Mouse (Mus musculus): ENCODE measurements at regions not wholly inside any gene's neighbourhood (a gene's known extent, or its start where the extent isn't known, plus 50 kb on each side); places are given as distances from the start of the nearest gene placed in this dataset.

DNA sequence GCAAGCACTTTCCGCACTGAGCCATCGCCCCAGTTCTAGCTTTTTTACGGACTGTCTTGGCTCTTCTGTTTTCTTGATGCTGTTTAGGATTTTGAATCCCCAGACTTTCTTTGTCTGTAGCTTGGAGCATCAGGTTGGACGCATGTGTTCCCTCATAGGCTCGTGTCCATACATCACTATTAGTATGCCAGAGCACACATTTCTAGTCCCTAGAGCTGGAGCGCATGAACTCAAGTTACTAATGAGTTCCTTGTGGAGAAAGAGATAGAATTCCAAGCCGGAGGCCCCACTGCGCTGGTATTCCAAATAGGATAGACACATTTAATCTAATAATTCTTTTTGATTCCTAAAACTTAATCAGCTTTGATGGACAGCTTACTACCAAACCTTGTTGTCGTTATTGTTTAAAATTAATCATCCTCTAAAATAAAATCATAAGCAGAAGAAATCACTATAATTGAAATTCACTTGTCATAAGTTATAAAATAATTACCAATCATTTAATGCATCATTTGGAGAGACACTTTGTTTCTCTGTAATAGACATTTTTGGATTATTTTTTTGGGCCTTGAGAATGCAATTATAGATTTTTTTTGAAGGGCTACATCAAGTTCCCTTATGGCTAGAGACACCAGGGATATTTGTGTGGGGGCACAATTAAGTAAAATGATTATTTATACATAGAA is 74.5 kb upstream of the Sash1 start:
- H3K4me3 ChIP-seq: no peak overlapping the region
- H3ac ChIP-seq (ENCODE audit: control insufficient read depth, insufficient read length): no peak overlapping the region
- H3K27me3 ChIP-seq (ENCODE audit: control insufficient read depth, insufficient read depth, insufficient read length): no peaks in the 10 kb centered on the region
- no peak overlapping the region for H3K4me2 ChIP-seq (ENCODE audit: low read depth)
- TF ChIP-seq MYOG (IDR thresholded peaks at IDR 0.05; ENCODE audit: control insufficient read depth in 1 of 3, insufficient read depth in 1 of 3, insufficient read length in 2 of 3, low read depth in 2 of 3) (no peak), CEBPB (IDR thresholded peaks at IDR 0.05; ENCODE audit: insufficient read depth, poor library complexity, severe bottlenecking) (no peak), TCF3 (IDR thresholded peaks at IDR 0.05; ENCODE audit: insufficient read length, low read depth) (no peak), USF1 (IDR thresholded peaks at IDR 0.05; ENCODE audit: low read depth) (no peak)
- no peaks in the 10 kb centered on the region for H3K79me2 ChIP-seq (ENCODE audit: control insufficient read depth, insufficient read depth)
- H3K36me3 ChIP-seq (ENCODE audit: control insufficient read depth, insufficient read depth): no peaks in the 10 kb centered on the region

- no peak overlapping the region for H3K4me3 ChIP-seq
- no peaks in the 10 kb centered on the region for H3K27me3 ChIP-seq (ENCODE audit: control insufficient read depth, insufficient read depth, insufficient read length)
- H3K4me2 ChIP-seq (ENCODE audit: low read depth): no peak overlapping the region
- H3K36me3 ChIP-seq (ENCODE audit: control insufficient read depth, insufficient read depth): no peaks in the 10 kb centered on the region
- no peaks in the 10 kb centered on the region for H3K79me2 ChIP-seq (ENCODE audit: control insufficient read depth, insufficient read depth)
- no peak overlapping the region for H3ac ChIP-seq (ENCODE audit: control insufficient read depth, insufficient read length)
- TF ChIP-seq REST (IDR thresholded peaks at IDR 0.05; ENCODE audit: insufficient read depth, insufficient read length) (no peak), POLR2AphosphoS2 (IDR thresholded peaks at IDR 0.05; ENCODE audit: insufficient read length, low read depth) (no peak), MAX (IDR thresholded peaks at IDR 0.05; ENCODE audit: low read depth) (no peak), E2F4 (IDR thresholded peaks at IDR 0.05; ENCODE audit: insufficient read depth) (no peak), MYOD1 (IDR thresholded peaks at IDR 0.05; ENCODE audit: control insufficient read depth in 1 of 3, insufficient read length in 2 of 3, low read depth in 2 of 3) (no peak), TCF3 (IDR thresholded peaks at IDR 0.05; ENCODE audit: insufficient read length, low read depth) (no peak), MYOG (IDR thresholded peaks at IDR 0.05; ENCODE audit: control insufficient read depth in 1 of 3, insufficient read depth in 1 of 3, insufficient read length in 2 of 3, low read depth in 2 of 3) (no peak), USF1 (IDR thresholded peaks at IDR 0.05; ENCODE audit: low read depth) (no peak), TCF12 (IDR thresholded peaks at IDR 0.05; ENCODE audit: insufficient read depth, poor library complexity, severe bottlenecking) (no peak), CEBPB (IDR thresholded peaks at IDR 0.05; ENCODE audit: insufficient read depth, poor library complexity, severe bottlenecking) (no peak), SRF (IDR thresholded peaks at IDR 0.05; ENCODE audit: control insufficient read depth, insufficient read length, low read depth) (no peak), POLR2A (IDR thresholded peaks at IDR 0.05; ENCODE audit: insufficient read length, low read depth) (no peak)
Observed at GRCm38 (mm10) chr10:8955499-8956211, 69.8 kb upstream of the Sash1 start.

DNA sequence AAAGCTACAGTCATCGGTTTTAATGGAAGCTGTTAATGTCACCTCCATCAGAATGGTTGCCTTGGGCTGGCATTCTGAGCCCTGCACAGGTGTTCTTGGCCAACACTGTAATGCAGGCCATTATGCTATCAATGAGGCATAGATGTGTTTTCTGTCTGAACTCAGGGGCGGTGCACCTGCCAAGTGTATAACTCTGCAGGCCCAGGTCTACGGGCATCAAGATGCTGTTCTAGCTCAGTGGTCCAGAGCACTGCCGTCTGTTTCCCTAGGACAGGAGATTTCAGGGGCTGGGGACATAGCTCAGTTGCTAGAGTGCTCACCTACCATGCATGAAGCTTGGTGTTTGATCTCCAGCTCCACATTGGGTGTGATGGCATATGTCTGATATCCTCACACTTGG is 68.1 kb upstream of the Sash1 start:
- no peaks in the 10 kb centered on the region for H3K79me2 ChIP-seq (ENCODE audit: control insufficient read depth, insufficient read depth)
- TF ChIP-seq MYOD1 (IDR thresholded peaks at IDR 0.05; ENCODE audit: control insufficient read depth in 1 of 3, insufficient read length in 2 of 3, low read depth in 2 of 3) (no peak), CEBPB (IDR thresholded peaks at IDR 0.05; ENCODE audit: insufficient read depth, poor library complexity, severe bottlenecking) (no peak)
- no peaks in the 10 kb centered on the region for H3K36me3 ChIP-seq (ENCODE audit: control insufficient read depth, insufficient read depth)
- no peaks in the 10 kb centered on the region for H3K27me3 ChIP-seq (ENCODE audit: control insufficient read depth, insufficient read depth, insufficient read length)
- H3K4me3 ChIP-seq: no peak overlapping the region
- H3K4me2 ChIP-seq (ENCODE audit: low read depth): no peak overlapping the region
- no peak overlapping the region for H3ac ChIP-seq (ENCODE audit: control insufficient read depth, insufficient read length)

GRCm38 (mm10) chr10:8952922-8953321 is 67.1 kb upstream of the Sash1 start:
- H3ac ChIP-seq (ENCODE audit: control insufficient read depth, insufficient read length): no peak overlapping the region
- no peaks in the 10 kb centered on the region for H3K79me2 ChIP-seq (ENCODE audit: control insufficient read depth, insufficient read depth)
- H3K36me3 ChIP-seq (ENCODE audit: control insufficient read depth, insufficient read depth): no peaks in the 10 kb centered on the region
- no peak for TF ChIP-seq TCF12 (IDR thresholded peaks at IDR 0.05; ENCODE audit: insufficient read depth, poor library complexity, severe bottlenecking)
- no peak for TF ChIP-seq USF1 (IDR thresholded peaks at IDR 0.05; ENCODE audit: low read depth)
- TF ChIP-seq SRF (IDR thresholded peaks at IDR 0.05; ENCODE audit: control insufficient read depth, insufficient read length, low read depth): no peak
- TF ChIP-seq POLR2AphosphoS2 (IDR thresholded peaks at IDR 0.05; ENCODE audit: insufficient read length, low read depth): no peak
- TF ChIP-seq REST (IDR thresholded peaks at IDR 0.05; ENCODE audit: insufficient read depth, insufficient read length): no peak
- TF ChIP-seq MYOG (IDR thresholded peaks at IDR 0.05; ENCODE audit: control insufficient read depth in 1 of 3, insufficient read depth in 1 of 3, insufficient read length in 2 of 3, low read depth in 2 of 3): no peak
- no peak for TF ChIP-seq TCF3 (IDR thresholded peaks at IDR 0.05; ENCODE audit: insufficient read length, low read depth)
- no peak for TF ChIP-seq CEBPB (IDR thresholded peaks at IDR 0.05; ENCODE audit: insufficient read depth, poor library complexity, severe bottlenecking)
- no peak for TF ChIP-seq POLR2A (IDR thresholded peaks at IDR 0.05; ENCODE audit: insufficient read length, low read depth)
- TF ChIP-seq E2F4 (IDR thresholded peaks at IDR 0.05; ENCODE audit: insufficient read depth): no peak
- TF ChIP-seq MYOD1 (IDR thresholded peaks at IDR 0.05; ENCODE audit: control insufficient read depth in 1 of 3, insufficient read length in 2 of 3, low read depth in 2 of 3): no peak
- no peaks in the 10 kb centered on the region for H3K27me3 ChIP-seq (ENCODE audit: control insufficient read depth, insufficient read depth, insufficient read length)
- H3K4me3 ChIP-seq: no peak overlapping the region
- H3K4me2 ChIP-seq (ENCODE audit: low read depth): no peak overlapping the region

GRCm38 (mm10) chr10:8951937-8952336 is 66.1 kb upstream of the Sash1 start:
- no peak overlapping the region for H3K4me3 ChIP-seq
- H3K4me2 ChIP-seq (ENCODE audit: low read depth): no peak overlapping the region
- H3K27me3 ChIP-seq (ENCODE audit: control insufficient read depth, insufficient read depth, insufficient read length): no peaks in the 10 kb centered on the region
- no peak for TF ChIP-seq MYOD1 (IDR thresholded peaks at IDR 0.05; ENCODE audit: control insufficient read depth in 1 of 3, insufficient read length in 2 of 3, low read depth in 2 of 3)
- no peak for TF ChIP-seq MYOG (IDR thresholded peaks at IDR 0.05; ENCODE audit: control insufficient read depth in 1 of 3, insufficient read depth in 1 of 3, insufficient read length in 2 of 3, low read depth in 2 of 3)
- H3ac ChIP-seq (ENCODE audit: control insufficient read depth, insufficient read length): no peak overlapping the region
- no peaks in the 10 kb centered on the region for H3K36me3 ChIP-seq (ENCODE audit: control insufficient read depth, insufficient read depth)
- no peaks in the 10 kb centered on the region for H3K79me2 ChIP-seq (ENCODE audit: control insufficient read depth, insufficient read depth)
